Mouse (Mus musculus) liver, embryonic 14.5 days (tissue): ENCODE measurements around the gene Umps. TPM values are rescaled to one million over a fixed set of nuclear protein-coding genes. Genes with fewer than 3 reads are reported as not detected.

ENCODE experiments used
- ATAC-seq: fragments of 200-750 bp; cut with Nextera tagmentation; 2 replicates; pipeline ENCODE4 v1.8.0; 2017; ENCODE audit warnings: moderate number of reproducible peaks, mild to moderate bottlenecking, moderate library complexity; ENCODE audit not compliant: insufficient read depth
- DNase-seq, 3 experiments: peaks; one replicate each; pipeline ENCODE4 v3.0.0-alpha.2; 2012 to 2013; ENCODE audit warnings: low read depth in 3 of 3, low spot score in 3 of 3
- H3K27ac ChIP-seq: fragments of 300-500 bp; sonication (generic); 2 replicates; pipeline ENCODE4 v1.5.1; 2014; ENCODE audit warnings: moderate library complexity, mild to moderate bottlenecking, control low read depth, inconsistent platforms
- H3K27me3 ChIP-seq: fragments of 300-500 bp; sonication (generic); 2 replicates; pipeline ENCODE4 v1.6.1; 2014; ENCODE audit warnings: mild to moderate bottlenecking, low read length, moderate library complexity; ENCODE audit not compliant: control insufficient read depth, insufficient read depth
- H3K36me3 ChIP-seq: fragments of 300-500 bp; sonication (generic); replicated peaks from 2 replicates; pipeline ENCODE4 v1.6.1; 2014; ENCODE audit warnings: low read depth; ENCODE audit not compliant: control insufficient read depth, insufficient read depth
- H3K4me1 ChIP-seq, 2 experiments: fragments of 200-500 bp in 1 of 2; fragments of 300-500 bp in 1 of 2; sonication (generic) in 1 of 2; replicated peaks; 2 replicates each; pipeline ENCODE4 v1.6.1; 2012 to 2014; ENCODE audit warnings: antibody characterized with exemption in 1 of 2, inconsistent platforms in 1 of 2, low read length in 1 of 2; ENCODE audit not compliant: control insufficient read depth in 2 of 2, insufficient read depth in 2 of 2
- H3K4me2 ChIP-seq: fragments of 300-500 bp; sonication (generic); 2 replicates; pipeline ENCODE4 v1.6.1; 2014; ENCODE audit warnings: low read depth, mild to moderate bottlenecking, control low read depth, moderate library complexity
- H3K4me3 ChIP-seq, 2 experiments: fragments of 200-500 bp in 1 of 2; fragments of 300-500 bp in 1 of 2; sonication (generic) in 1 of 2; 2 replicates each; pipeline ENCODE4 v1.5.1; 2012 to 2014; ENCODE audit warnings: low read depth in 2 of 2, low read length in 2 of 2, mild to moderate bottlenecking in 2 of 2, control low read depth in 1 of 2, inconsistent platforms in 1 of 2, moderate library complexity in 1 of 2; ENCODE audit not compliant: insufficient read depth in 1 of 2
- H3K9ac ChIP-seq: fragments of 300-500 bp; sonication (generic); replicated peaks from 2 replicates; pipeline ENCODE4 v1.6.1; 2014; ENCODE audit warnings: mild to moderate bottlenecking, control low read depth, moderate library complexity
- H3K9me3 ChIP-seq: fragments of 300-500 bp; sonication (generic); 2 replicates; pipeline ENCODE4 v1.6.1; 2016; ENCODE audit warnings: low read length, mixed read lengths; ENCODE audit not compliant: control insufficient read depth
- CTCF ChIP-seq: IDR thresholded peaks from 2 replicates; pipeline ENCODE4 v1.5.1; 2016; ENCODE audit warnings: antibody characterized with exemption, low read depth, control low read depth
- EP300 ChIP-seq: IDR thresholded peaks from 2 replicates; pipeline ENCODE4 v1.6.1; 2016; ENCODE audit warnings: antibody characterized with exemption, low read depth
- WGBS: fragments of 180-500 bp; shearing (Covaris S2); extraction: QIAGEN DNeasy Blood & Tissue Kit; methylation state at CpG from one replicate; pipeline ENCODE4 v1.1.7; 2014; ENCODE audit not compliant: insufficient replicate concordance; 5-methylcytosine and 5-hydroxymethylcytosine counted together
- polyA plus RNA-seq, 2 experiments: library from polyadenylated mRNA; depleted of rRNA in 1 of 2; stranded (reverse) in 1 of 2; unstranded in 1 of 2; fragments of >200 nt; fragmentation: Nextera tagmentation in 1 of 2; extraction: Ambion mirVana in 1 of 2; gene quantifications; 2 replicates each; pipeline versions ENCODE4 v1.2.1 to v1.2.3; 2012 to 2014

The Umps gene
- polyA plus RNA-seq, 2 experiments: 23.7 to 38.9 TPM

DNA sequence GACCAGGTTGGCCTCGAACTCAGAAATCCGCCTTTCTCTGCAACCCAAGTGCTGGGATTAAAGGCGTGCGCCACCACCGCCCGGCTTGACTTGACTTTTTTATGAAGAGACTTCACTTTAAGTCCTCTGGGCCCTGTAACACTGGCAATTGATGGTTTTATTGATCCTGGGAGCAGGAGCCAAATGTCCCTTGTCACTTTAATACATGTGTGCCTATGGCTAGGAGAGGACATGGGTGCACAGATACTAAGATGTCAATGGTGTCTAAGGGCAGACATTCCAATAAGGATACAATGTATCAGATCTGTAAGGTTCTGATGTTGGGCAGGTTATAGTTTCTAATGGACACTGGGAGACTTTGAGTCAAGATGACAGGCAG lies 31.4 kb downstream of the Umps start:
- H3K27ac ChIP-seq: no peak overlapping the region
- 83% methylated on average over 6 of the region's 6 CpGs for WGBS

DNA sequence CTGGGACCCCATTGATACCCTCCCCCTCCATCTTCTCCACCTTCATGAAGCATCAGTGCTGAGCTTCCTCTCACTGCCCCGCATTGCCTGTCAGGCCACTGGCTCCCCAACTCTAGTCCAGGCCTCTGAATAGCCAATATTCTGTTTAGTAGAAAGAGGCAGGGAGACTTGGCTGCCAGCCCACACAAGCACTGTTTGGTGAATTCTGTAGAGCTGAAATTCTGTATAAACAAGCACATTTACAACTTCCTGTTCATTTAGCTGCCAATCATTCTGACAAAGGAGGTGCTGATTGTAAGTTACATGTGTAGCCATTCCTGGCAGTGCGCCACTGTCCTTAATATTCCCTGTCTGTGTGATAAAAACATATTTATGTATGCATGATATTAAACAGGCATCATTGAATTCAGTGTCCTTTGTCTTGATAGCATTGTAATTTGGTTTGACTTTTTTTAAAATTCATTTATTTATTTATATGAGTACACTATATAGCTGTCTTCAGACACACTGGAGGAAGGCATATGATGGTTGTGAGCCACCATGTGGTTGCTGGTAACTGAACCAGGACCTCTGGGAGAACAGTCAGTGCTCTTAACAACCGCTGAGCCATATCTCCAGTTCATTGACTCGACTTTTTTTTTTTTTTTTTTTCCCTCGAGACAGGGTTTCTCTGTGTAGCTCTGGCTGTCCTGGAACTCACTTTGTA lies 32.0 kb downstream of the Umps start:
- H3K27me3 ChIP-seq: no peaks in the 10 kb centered on the region
- no peak for DNase-seq
- H3K9me3 ChIP-seq: no peaks in the 10 kb centered on the region
- H3K27ac ChIP-seq: no peak overlapping the region
- no peak for TF ChIP-seq EP300
- no peak for TF ChIP-seq CTCF
- no peaks in the 10 kb centered on the region for H3K36me3 ChIP-seq
- ATAC-seq: no peak
- H3K4me2 ChIP-seq: no peak overlapping the region
- WGBS: 43% methylated on average over 5 of the region's 5 CpGs
- no peak overlapping the region for H3K9ac ChIP-seq
- H3K4me1 ChIP-seq: peaks cover 0 to 6% of the 10 kb centered on the region in 2 experiments; a peak in 1 of 4 replicates
- no peak overlapping the region for H3K4me3 ChIP-seq

More for the DNA sequence above, 31.4 kb downstream of the Umps start:
- no peaks in the 10 kb centered on the region for H3K27me3 ChIP-seq
- H3K9ac ChIP-seq: no peak overlapping the region
- H3K9me3 ChIP-seq: no peaks in the 10 kb centered on the region
- no peak overlapping the region for H3K4me3 ChIP-seq
- no peaks in the 10 kb centered on the region for H3K36me3 ChIP-seq
- H3K4me1 ChIP-seq: peaks cover 0 to 6% of the 10 kb centered on the region in 2 experiments; a peak in 1 of 4 replicates
- TF ChIP-seq CTCF (no peak), EP300 (no peak)
- no peak overlapping the region for H3K4me2 ChIP-seq
- ATAC-seq: no peak
- no peak for DNase-seq

DNA sequence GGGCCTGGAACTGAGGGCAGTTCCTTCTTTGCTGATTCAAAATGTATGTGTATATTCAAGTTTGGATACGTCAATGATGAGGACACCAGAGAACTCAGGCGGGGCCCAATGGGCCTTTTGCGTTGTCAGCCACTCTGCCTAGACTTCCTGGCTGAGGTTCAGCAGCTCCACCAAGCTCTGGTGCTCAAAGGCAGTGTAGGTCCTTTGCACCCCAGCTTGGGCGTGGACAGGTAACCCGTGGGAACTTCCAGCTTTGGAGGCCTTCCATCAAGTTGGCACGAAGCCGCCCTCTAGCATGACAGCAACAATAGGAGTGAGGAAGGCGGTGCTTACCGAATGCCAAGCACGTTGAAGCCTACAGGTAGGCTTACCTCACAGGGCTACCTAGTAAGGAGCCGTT lies 33.4 kb downstream of the Umps start:
- H3K4me1 ChIP-seq: peaks cover 0 to 12% of the 10 kb centered on the region in 2 experiments; a peak in 1 of 4 replicates
- no peak overlapping the region for H3K4me2 ChIP-seq
- H3K9me3 ChIP-seq: no peaks in the 10 kb centered on the region
- no peaks in the 10 kb centered on the region for H3K36me3 ChIP-seq
- H3K27me3 ChIP-seq: no peaks in the 10 kb centered on the region
- 71% methylated on average over 11 of the region's 11 CpGs for WGBS
- no peak for ATAC-seq
- H3K4me3 ChIP-seq: no peak overlapping the region
- TF ChIP-seq CTCF: no peak
- H3K9ac ChIP-seq: no peak overlapping the region
- no peak overlapping the region for H3K27ac ChIP-seq
- no peak for DNase-seq

DNA sequence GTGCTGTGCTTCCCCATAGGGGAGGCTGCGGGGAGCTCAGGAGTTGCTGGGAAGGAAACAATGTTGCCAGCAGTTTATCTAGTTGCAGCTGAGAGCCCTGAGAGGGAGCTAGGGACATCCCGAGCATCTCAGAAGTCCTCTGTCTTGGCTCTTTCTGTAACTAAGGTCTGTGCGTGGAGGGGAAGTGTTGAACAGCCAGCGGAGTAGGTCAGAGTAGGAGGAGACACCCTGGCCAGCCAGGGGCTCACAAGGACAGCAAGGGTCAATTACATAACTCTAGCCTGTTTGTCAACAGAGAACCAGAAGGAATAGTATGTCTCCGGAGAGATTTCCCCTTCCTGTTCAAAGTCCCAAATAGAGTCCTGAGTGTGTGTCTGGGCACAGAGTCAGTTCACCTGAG lies 34.7 kb downstream of the Umps start:
- H3K27ac ChIP-seq: no peak overlapping the region
- peaks cover 0 to 11% of the 10 kb centered on the region in 2 experiments; a peak in 1 of 4 replicates for H3K4me1 ChIP-seq
- H3K27me3 ChIP-seq: no peaks in the 10 kb centered on the region
- H3K4me3 ChIP-seq: no peak overlapping the region
- TF ChIP-seq EP300 (no peak), CTCF (no peak)
- H3K36me3 ChIP-seq: no peaks in the 10 kb centered on the region
- no peak overlapping the region for H3K4me2 ChIP-seq
- ATAC-seq: no peak
- WGBS: 31% methylated on average over 5 of the region's 5 CpGs
- H3K9me3 ChIP-seq: no peaks in the 10 kb centered on the region
- no peak overlapping the region for H3K9ac ChIP-seq
- no peak for DNase-seq

DNA sequence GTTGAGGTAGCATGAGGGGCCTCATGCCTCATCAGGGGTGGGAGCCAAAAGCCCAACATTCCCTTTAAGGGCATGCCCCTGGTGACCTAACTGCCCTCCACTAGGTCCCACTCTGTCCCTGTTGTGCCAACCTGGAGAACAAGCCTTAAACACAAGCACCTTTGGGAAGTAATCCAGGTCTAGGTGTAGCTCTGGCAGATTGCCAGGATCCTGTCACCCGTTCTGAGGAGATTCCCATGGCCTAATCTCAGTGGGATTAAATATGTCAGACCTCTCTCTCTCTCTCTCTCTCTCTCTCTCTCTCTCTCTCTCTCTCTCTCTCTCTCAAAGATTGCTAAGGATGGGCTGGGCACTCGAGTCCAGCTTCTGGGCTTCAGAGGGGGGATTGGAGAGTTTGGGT lies 35.2 kb downstream of the Umps start:
- no peaks in the 10 kb centered on the region for H3K27me3 ChIP-seq
- 44% methylated on average over 2 of the region's 2 CpGs for WGBS
- H3K36me3 ChIP-seq: no peaks in the 10 kb centered on the region
- no peaks in the 10 kb centered on the region for H3K9me3 ChIP-seq
- DNase-seq: no peak
- no peak overlapping the region for H3K4me3 ChIP-seq
- no peak overlapping the region for H3K27ac ChIP-seq
- ATAC-seq: no peak
- peaks cover 0 to 11% of the 10 kb centered on the region in 2 experiments; a peak in 1 of 4 replicates for H3K4me1 ChIP-seq
- no peak overlapping the region for H3K4me2 ChIP-seq
- TF ChIP-seq CTCF (no peak), EP300 (no peak)
- no peak overlapping the region for H3K9ac ChIP-seq
